Mouse (Mus musculus): Measurements from ENCODE around the gene Smim8. TPM values are rescaled to one million over a fixed set of nuclear protein-coding genes. Genes with fewer than 3 reads are reported as not detected.

Gene Smim8
- polyA plus RNA-seq (2011; ENCODE audit: insufficient read length, low read depth, missing spikeins), result 19.9 and 24.1 TPM in 2 replicates

- H3K27ac ChIP-seq (ENCODE audit: insufficient read depth, low read length), result peak within 1 kb of the TSS; percentile 65; the same call in 1 of the 2 replicates
These were observed at the start of gene Smim8 for GRCm38 (mm10) chr4:34777677-34778527. Gene Smim8 (minus strand): TSS chr4:34778423.

GRCm38 (mm10) chr4:34823901-34824300 lies 45.7 kb upstream of the Smim8 start:
- TF ChIP-seq POLR2A (IDR thresholded peaks at IDR 0.05; ENCODE audit: low read depth, low read length) (no peak), CTCF (IDR thresholded peaks at IDR 0.05; ENCODE audit: borderline replicate concordance, insufficient read depth, low read length) (no peak)
- H3K4me3 ChIP-seq (ENCODE audit: insufficient read depth, low read length), result no peak overlapping the region
- no peak overlapping the region for H3K27ac ChIP-seq (ENCODE audit: insufficient read depth, low read length)
- H3K4me1 ChIP-seq (ENCODE audit: control insufficient read depth, insufficient read depth, low read length), result no peaks in the 10 kb centered on the region

More at GRCm38 (mm10) chr4:34777677-34778527, at the start of gene Smim8:
- TF ChIP-seq POLR2A (IDR thresholded peaks at IDR 0.05; ENCODE audit: low read depth, low read length) (peak; percentile 90), CTCF (IDR thresholded peaks at IDR 0.05; ENCODE audit: borderline replicate concordance, insufficient read depth, low read length) (peak; percentile 57; the same call in 1 of the 2 replicates)
- Histone ChIP-seq H3K4me3 (ENCODE audit: insufficient read depth, low read length) (peak within 1 kb of the TSS; percentile 85), H3K4me1 (ENCODE audit: control insufficient read depth, insufficient read depth, low read length) (peaks cover 2% of the 10 kb centered on the region; the same call in 1 of the 2 replicates)

- no peaks in the 10 kb centered on the region for H3K4me1 ChIP-seq (ENCODE audit: control insufficient read depth, insufficient read depth, low read length)
- no peak overlapping the region for H3K27ac ChIP-seq (ENCODE audit: insufficient read depth, low read length)
- TF ChIP-seq CTCF (IDR thresholded peaks at IDR 0.05; ENCODE audit: borderline replicate concordance, insufficient read depth, low read length) (no peak), POLR2A (IDR thresholded peaks at IDR 0.05; ENCODE audit: low read depth, low read length) (no peak)
- no peak overlapping the region for H3K4me3 ChIP-seq (ENCODE audit: insufficient read depth, low read length)
These were observed 41.7 kb upstream of the Smim8 start for GRCm38 (mm10) chr4:34819904-34820303.

GRCm38 (mm10) chr4:34801166-34802034 lies 23.2 kb upstream of the Smim8 start:
- H3K4me1 ChIP-seq (ENCODE audit: control insufficient read depth, insufficient read depth, low read length), result no peaks in the 10 kb centered on the region
- H3K4me3 ChIP-seq (ENCODE audit: insufficient read depth, low read length), result no peak overlapping the region
- TF ChIP-seq CTCF (IDR thresholded peaks at IDR 0.05; ENCODE audit: borderline replicate concordance, insufficient read depth, low read length) (no peak), POLR2A (IDR thresholded peaks at IDR 0.05; ENCODE audit: low read depth, low read length) (no peak)
- no peak overlapping the region for H3K27ac ChIP-seq (ENCODE audit: insufficient read depth, low read length)

- no peak overlapping the region for H3K4me3 ChIP-seq (ENCODE audit: insufficient read depth, low read length)
- TF ChIP-seq POLR2A (IDR thresholded peaks at IDR 0.05; ENCODE audit: low read depth, low read length), result no peak
- no peak for TF ChIP-seq CTCF (IDR thresholded peaks at IDR 0.05; ENCODE audit: borderline replicate concordance, insufficient read depth, low read length)
- H3K27ac ChIP-seq (ENCODE audit: insufficient read depth, low read length), result no peak overlapping the region
- no peaks in the 10 kb centered on the region for H3K4me1 ChIP-seq (ENCODE audit: control insufficient read depth, insufficient read depth, low read length)
These were observed 19.8 kb upstream of the Smim8 start for GRCm38 (mm10) chr4:34798005-34798404.

GRCm38 (mm10) chr4:34797294-34797983 lies 19.2 kb upstream of the Smim8 start:
- no peak overlapping the region for H3K4me3 ChIP-seq (ENCODE audit: insufficient read depth, low read length)
- H3K27ac ChIP-seq (ENCODE audit: insufficient read depth, low read length), result no peak overlapping the region
- no peaks in the 10 kb centered on the region for H3K4me1 ChIP-seq (ENCODE audit: control insufficient read depth, insufficient read depth, low read length)
- TF ChIP-seq CTCF (IDR thresholded peaks at IDR 0.05; ENCODE audit: borderline replicate concordance, insufficient read depth, low read length) (no peak), POLR2A (IDR thresholded peaks at IDR 0.05; ENCODE audit: low read depth, low read length) (no peak)

- TF ChIP-seq POLR2A (IDR thresholded peaks at IDR 0.05; ENCODE audit: low read depth, low read length), result no peak
- no peak for TF ChIP-seq CTCF (IDR thresholded peaks at IDR 0.05; ENCODE audit: borderline replicate concordance, insufficient read depth, low read length)
- H3K27ac ChIP-seq (ENCODE audit: insufficient read depth, low read length), result no peak overlapping the region
- no peak overlapping the region for H3K4me3 ChIP-seq (ENCODE audit: insufficient read depth, low read length)
- no peaks in the 10 kb centered on the region for H3K4me1 ChIP-seq (ENCODE audit: control insufficient read depth, insufficient read depth, low read length)
These were observed 18.1 kb upstream of the Smim8 start for GRCm38 (mm10) chr4:34796294-34796693.

- no peaks in the 10 kb centered on the region for H3K4me1 ChIP-seq (ENCODE audit: control insufficient read depth, insufficient read depth, low read length)
- TF ChIP-seq POLR2A (IDR thresholded peaks at IDR 0.05; ENCODE audit: low read depth, low read length), result no peak
- TF ChIP-seq CTCF (IDR thresholded peaks at IDR 0.05; ENCODE audit: borderline replicate concordance, insufficient read depth, low read length), result no peak
- no peak overlapping the region for H3K27ac ChIP-seq (ENCODE audit: insufficient read depth, low read length)
- no peak overlapping the region for H3K4me3 ChIP-seq (ENCODE audit: insufficient read depth, low read length)
These were observed 8.3 kb upstream of the Smim8 start for GRCm38 (mm10) chr4:34786476-34786875.

GRCm38 (mm10) chr4:34785646-34786045 lies 7.4 kb upstream of the Smim8 start:
- Histone ChIP-seq H3K27ac (ENCODE audit: insufficient read depth, low read length) (no peak overlapping the region), H3K4me1 (ENCODE audit: control insufficient read depth, insufficient read depth, low read length) (no peaks in the 10 kb centered on the region), H3K4me3 (ENCODE audit: insufficient read depth, low read length) (no peak overlapping the region)
- TF ChIP-seq CTCF (IDR thresholded peaks at IDR 0.05; ENCODE audit: borderline replicate concordance, insufficient read depth, low read length), result no peak
- TF ChIP-seq POLR2A (IDR thresholded peaks at IDR 0.05; ENCODE audit: low read depth, low read length), result no peak

All from embryonic fibroblast, embryonic 13.5 days (primary cell).